In genomic region chr3:102192621-102193020, GRCm38 (mm10) we compare ENCODE assay signal across 11 mouse cellular contexts. TPM values are rescaled to one million over a fixed set of nuclear protein-coding genes. Genes with fewer than 3 reads are reported as not detected.
DNase-seq lines count a peak whose midpoint lies in the region; ATAC-seq and TF ChIP-seq lines count a peak whose summit lies in the region.
"Had no signal": no experiment of that assay in that cellular context is flagged by ENCODE, and none has a peak within 500 bp of the region (broad histone marks: within the 10 kb centered on the region; RNA-seq: fewer than 3 reads in every experiment).

No protein-coding gene starts in this region.

- H3K4me2 ChIP-seq in heart, embryonic 12.5 days, result peak overlapping the region; percentile 57

- no peak overlapping the region for H3K27ac ChIP-seq in kidney, adult 2 months (ENCODE audit: insufficient read depth, low read depth, low read length)
- H3K27ac ChIP-seq in heart, embryonic 12.5 days (ENCODE audit: poor library complexity, severe bottlenecking), result peak overlapping the region; percentile 80
- no peak overlapping the region for H3K27ac ChIP-seq in layer of hippocampus, adult 2 months

- intact Hi-C loops in left cerebral cortex, postnatal 36 days (cut with DNase I), result no loop called here

- WGBS in kidney, adult 2 months, result 29% methylated on average over 2 of the region's 2 CpGs
- WGBS in heart, embryonic 12.5 days, result 40% methylated on average over 2 of the region's 2 CpGs

- H3K36me3 ChIP-seq in kidney, adult 2 months (ENCODE audit: control insufficient read depth, insufficient read depth, low read length), result no peaks in the 10 kb centered on the region; the same call in 1 of the 2 replicates
- peaks cover 17% of the 10 kb centered on the region for H3K36me3 ChIP-seq in heart, embryonic 12.5 days

- H3K9ac ChIP-seq in heart, embryonic 12.5 days, result no peak overlapping the region

- peak; percentile 64 for DNase-seq in kidney, adult 2 months
- DNase-seq in kidney, adult 9 months, result no peak
- peak; percentile 39 for DNase-seq in adipocyte (ENCODE audit: low spot score)
- DNase-seq in kidney, postnatal 14 days, result peak; percentile 62
- no peak for DNase-seq in left cerebral cortex, postnatal 36 days (ENCODE audit: low spot score in 2 of 2)
- DNase-seq in layer of hippocampus, adult 2 months (ENCODE audit: low spot score in 2 of 2), result no peak
- no peak for DNase-seq in left cerebral cortex, adult 11 months (ENCODE audit: low spot score)
- DNase-seq: retina, postnatal 1 day; thymus, adult 18-20 months had no signal

- no peak overlapping the region for H3K4me3 ChIP-seq in kidney, adult 2 months (ENCODE audit: insufficient read depth, low read depth, low read length)
- H3K4me3 ChIP-seq in heart, embryonic 12.5 days, result no peak overlapping the region
- no peak overlapping the region for H3K4me3 ChIP-seq in layer of hippocampus, adult 2 months

- TF ChIP-seq CTCF in kidney, adult 2 months (conservative IDR thresholded peaks at IDR 0.05; ENCODE audit: insufficient read depth, insufficient read length, low read depth, low read length), result no peak
- no peak for TF ChIP-seq CTCF in layer of hippocampus, adult 2 months (conservative IDR thresholded peaks at IDR 0.05)

- peak; percentile 63 for ATAC-seq in heart, embryonic 12.5 days (ENCODE audit: insufficient number of reproducible peaks, low FRiP score)
- ATAC-seq: inflammation-experienced regulatory T-cells, adult 6 months had no signal

- H3K9me3 ChIP-seq in heart, embryonic 12.5 days (replicated peaks), result no peaks in the 10 kb centered on the region

- no peak for TF ChIP-seq POLR2A in kidney, adult 2 months (IDR thresholded peaks at IDR 0.05; ENCODE audit: low read depth, low read length)

- H3K4me1 ChIP-seq in kidney, adult 2 months (ENCODE audit: control insufficient read depth, insufficient read depth, low read length), result peaks cover 7% of the 10 kb centered on the region
- peaks cover 82% of the 10 kb centered on the region for H3K4me1 ChIP-seq in heart, embryonic 12.5 days (replicated peaks)

- H3K27me3 ChIP-seq in kidney, adult 2 months (replicated peaks; ENCODE audit: control insufficient read depth, insufficient read depth, low read length), result no peaks in the 10 kb centered on the region
- H3K27me3 ChIP-seq in heart, embryonic 12.5 days (replicated peaks), result no peaks in the 10 kb centered on the region

RNA-seq across cellular contexts. Expression of gene Vangl1, which starts 11.9 kb away (rescaled TPM):
- 31.1 and 34.6 TPM in 2 replicates for polyA plus RNA-seq in kidney, adult 2 months (2012; rRNA removed)
- 31.0 and 31.8 TPM in 2 replicates for polyA plus RNA-seq in heart, embryonic 12.5 days (2016; fragmentation: Nextera tagmentation; extraction: Ambion mirVana)
- 1 to 10 TPM; 3.4 to 6.0 TPM for total RNA-seq in left cerebral cortex, postnatal 36 days (2021)
- total RNA-seq in layer of hippocampus, adult 2 months (2021), result 1 to 10 TPM; 4.2 to 5.8 TPM

Comparison
In these comparisons a context has a peak if more than half of its experiments do, and no peak if none do; other contexts are left out.
1. DNase-seq: peak in kidney, adult 2 months (single experiment), adipocyte (single experiment) and kidney, postnatal 14 days (single experiment); none in kidney, adult 9 months (single experiment), left cerebral cortex, postnatal 36 days (0 of 2), layer of hippocampus, adult 2 months (0 of 2) and left cerebral cortex, adult 11 months (single experiment).